In the genomic region with DNA sequence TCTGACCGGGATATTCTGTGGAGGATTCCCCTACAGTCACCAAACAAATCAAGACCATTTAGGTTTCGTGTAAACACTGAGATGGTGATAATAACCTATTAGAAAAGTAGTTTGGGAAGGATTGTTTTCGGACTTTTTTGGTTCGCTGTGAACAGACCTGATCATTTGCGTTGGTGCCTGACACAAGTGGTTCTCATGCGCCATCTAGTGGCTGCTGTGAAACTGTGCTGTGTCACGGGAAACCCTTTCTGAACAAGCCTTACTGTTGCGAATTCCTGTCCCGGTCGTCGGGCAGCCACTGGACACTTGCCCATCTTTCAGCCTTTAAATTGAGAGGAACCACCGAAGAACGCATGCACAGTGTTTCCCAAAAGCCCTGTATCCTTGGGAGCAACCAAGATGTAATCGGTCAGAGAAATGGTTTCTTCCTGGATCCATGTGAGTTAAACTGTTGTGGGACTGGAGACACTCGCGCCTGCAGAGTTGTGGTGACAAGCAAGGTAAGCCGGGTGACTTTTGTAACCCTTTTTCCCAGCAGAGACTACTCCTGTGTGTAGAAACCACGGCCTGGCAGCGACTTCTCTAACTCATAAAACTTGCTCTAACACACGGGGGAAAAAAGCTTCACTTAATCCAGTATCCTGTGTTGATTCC, we compare ENCODE assay signal across 8 mouse cellular contexts.
A peak's percentile ranks its signal among the peaks of the same experiment; 100 is the strongest.
DNase-seq lines count a peak whose midpoint lies in the region.

No protein-coding gene starts in this region.

- H3K4me3 ChIP-seq in megakaryocyte, embryonic 14.5 days (replicated peaks), result peak overlapping the region; percentile 88

- H3K9me3 ChIP-seq in megakaryocyte, embryonic 14.5 days, result no peaks in the 10 kb centered on the region

- H3K36me3 ChIP-seq in megakaryocyte, embryonic 14.5 days (replicated peaks; ENCODE audit: low read length), result no peaks in the 10 kb centered on the region

- H3K27me3 ChIP-seq in megakaryocyte, embryonic 14.5 days (replicated peaks), result peaks cover 40% of the 10 kb centered on the region

- peak; percentile 73 to 76 for DNase-seq in adrenal gland, adult 18-20 months (ENCODE audit: low spot score in 2 of 2)
- DNase-seq in embryo, embryonic 10.5 days (ENCODE audit: low spot score), result peak; percentile 97
- peak; percentile 74 for DNase-seq in gastrocnemius, postnatal 14 days
- peak; percentile 89 for DNase-seq in induced T-regulatory cell, adult 2 months (ENCODE audit: low read depth)
- peak; percentile 41 to 53 for DNase-seq in left cerebral cortex, adult 8-10 months (ENCODE audit: low spot score in 2 of 2)
- DNase-seq in right cerebral cortex, postnatal 10 days (ENCODE audit: low spot score in 2 of 2), result peak; percentile 84 to 91
- DNase-seq in urinary bladder, postnatal 14 days (ENCODE audit: low spot score), result peak; percentile 85

- intact Hi-C loops in gastrocnemius, postnatal 14 days (cut with DNase I; ENCODE audit: low total_unique reads), result loop anchor here (5.0 to 10.0 kb wide), 2 partner anchors 410 to 692 kb away; no protein-coding TSS in a partner anchor

- H3K4me1 ChIP-seq in megakaryocyte, embryonic 14.5 days, result peaks cover 5% of the 10 kb centered on the region; the same call in 1 of the 2 replicates

Comparison
In these comparisons a context has a peak if more than half of its experiments do, and no peak if none do; other contexts are left out.
1. Peak in every context shown above with its lines: DNase-seq and H3K4me3 ChIP-seq.
2. DNase-seq: peak in every context shown above with its lines; median percentile 97 in embryo, embryonic 10.5 days; 89 in induced T-regulatory cell, adult 2 months; 88 in right cerebral cortex, postnatal 10 days; 85 in urinary bladder, postnatal 14 days; 74 in adrenal gland, adult 18-20 months; 74 in gastrocnemius, postnatal 14 days; 47 in left cerebral cortex, adult 8-10 months.